Comparison of ENCODE assay signal across 8 mouse cellular contexts in the genomic region with DNA sequence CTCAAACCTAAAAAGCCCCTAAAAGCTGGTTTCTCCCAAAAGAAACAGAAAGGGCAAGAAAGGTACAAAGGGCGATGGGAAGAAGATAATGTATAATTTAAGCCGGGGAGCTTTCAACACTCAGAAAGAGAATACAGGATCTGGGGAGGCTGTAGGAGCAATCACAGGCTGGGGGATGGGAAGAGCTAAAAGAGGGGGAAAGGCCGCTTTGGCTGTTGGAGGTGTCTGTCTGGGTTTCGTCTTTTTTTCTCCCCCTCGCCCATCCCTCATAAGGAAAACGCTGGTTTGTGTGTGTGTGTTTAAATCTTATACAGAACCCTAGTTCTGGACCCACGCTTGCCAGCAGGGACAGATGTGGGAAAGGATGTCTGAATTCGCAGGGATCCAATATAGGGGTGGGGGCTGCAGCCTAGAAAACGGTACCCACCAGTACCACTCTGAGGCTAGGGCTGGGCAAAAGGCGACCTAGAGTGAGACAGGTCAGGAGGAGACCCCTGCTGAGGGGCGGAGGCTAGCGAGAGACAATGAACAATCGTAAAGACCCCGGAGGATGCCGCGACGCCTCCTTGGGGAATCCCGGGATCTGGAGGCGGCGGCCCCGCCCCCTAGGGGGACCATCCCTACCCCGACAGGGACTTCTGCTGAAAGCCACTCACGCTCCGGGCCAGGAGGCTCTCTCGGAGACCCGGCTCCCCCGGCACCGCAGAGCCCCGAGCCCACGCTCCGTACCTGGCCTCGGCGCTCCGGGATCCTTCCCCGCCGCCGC. TPM values are rescaled to one million over a fixed set of nuclear protein-coding genes. Genes with fewer than 3 reads are reported as not detected.
A peak's percentile ranks its signal among the peaks of the same experiment; 100 is the strongest.
DNase-seq lines count a peak whose midpoint lies in the region; ATAC-seq and TF ChIP-seq lines count a peak whose summit lies in the region.

No protein-coding gene starts in this region.

- ATAC-seq in kidney, postnatal 0 days (replicated peaks; ENCODE audit: low FRiP score, low read depth), result no peak; the same call in 1 of the 2 replicates
- ATAC-seq in hindbrain, embryonic 14.5 days (ENCODE audit: low FRiP score), result peak; percentile 66; the same call in 1 of the 2 replicates
- peak; percentile 76 for ATAC-seq in midbrain, embryonic 14.5 days (ENCODE audit: low FRiP score, low TSS enrichment)

- TF ChIP-seq CTCF in kidney, postnatal 0 days (IDR thresholded peaks at IDR 0.05; ENCODE audit: low read depth), result no peak; the same call in 1 of the 2 replicates

- WGBS in kidney, postnatal 0 days, result under 1% methylated on average over 34 of the region's 37 CpGs
- 0% methylated on average over 31 of the region's 37 CpGs for WGBS in hindbrain, embryonic 14.5 days
- under 1% methylated on average over 35 of the region's 37 CpGs for WGBS in midbrain, embryonic 14.5 days

- peak overlapping the region; percentile 78 for H3K9ac ChIP-seq in kidney, postnatal 0 days (ENCODE audit: low read depth, low read length)
- peak overlapping the region; percentile 95 for H3K9ac ChIP-seq in hindbrain, embryonic 14.5 days
- peak overlapping the region; percentile 91 for H3K9ac ChIP-seq in midbrain, embryonic 14.5 days (replicated peaks; ENCODE audit: low read length)

- no peaks in the 10 kb centered on the region for H3K27me3 ChIP-seq in kidney, postnatal 0 days (ENCODE audit: insufficient read depth, low read length)
- H3K27me3 ChIP-seq in hindbrain, embryonic 14.5 days (ENCODE audit: control insufficient read depth, insufficient read depth, low read length), result no peaks in the 10 kb centered on the region
- H3K27me3 ChIP-seq in midbrain, embryonic 14.5 days (ENCODE audit: control insufficient read depth, insufficient read depth, low read length), result no peaks in the 10 kb centered on the region

- H3K4me3 ChIP-seq in kidney, postnatal 0 days (replicated peaks; ENCODE audit: low read depth, low read length), result peak overlapping the region; percentile 90
- H3K4me3 ChIP-seq in hindbrain, embryonic 14.5 days (replicated peaks; ENCODE audit: low read length), result peak overlapping the region; percentile 86
- peak overlapping the region; percentile 76 for H3K4me3 ChIP-seq in midbrain, embryonic 14.5 days (replicated peaks; ENCODE audit: low read depth, low read length)

- H3K36me3 ChIP-seq in kidney, postnatal 0 days (ENCODE audit: insufficient read depth, low read length), result no peaks in the 10 kb centered on the region
- no peaks in the 10 kb centered on the region for H3K36me3 ChIP-seq in hindbrain, embryonic 14.5 days (replicated peaks; ENCODE audit: control insufficient read depth, insufficient read depth)
- H3K36me3 ChIP-seq in midbrain, embryonic 14.5 days (ENCODE audit: control insufficient read depth, insufficient read depth, low read length), result 0 out of 2 replicates have a peak, but pooled peaks cover 2% of the 10 kb centered on the region

- peaks cover 16% of the 10 kb centered on the region for H3K4me1 ChIP-seq in kidney, postnatal 0 days (replicated peaks; ENCODE audit: insufficient read depth, low read length)
- peaks cover 39% of the 10 kb centered on the region for H3K4me1 ChIP-seq in hindbrain, embryonic 14.5 days (replicated peaks; ENCODE audit: control insufficient read depth, insufficient read depth, low read length)
- H3K4me1 ChIP-seq in midbrain, embryonic 14.5 days (ENCODE audit: control insufficient read depth, insufficient read depth, low read length), result peaks cover 27% of the 10 kb centered on the region

- no peak for DNase-seq in kidney, postnatal 0 days (ENCODE audit: low spot score)
- DNase-seq in kidney, adult 9 months, result no peak
- peak; percentile 24 for DNase-seq in brain, adult 2 months (ENCODE audit: low read depth, low spot score)
- DNase-seq in hindbrain, embryonic 14.5 days (ENCODE audit: low spot score), result peak; percentile 54
- DNase-seq in midbrain, embryonic 14.5 days, result peak; percentile 72
- no peak for DNase-seq in frontal cortex, postnatal 36 days (ENCODE audit: low spot score in 2 of 2)
- DNase-seq in right cerebral cortex, postnatal 4 days, result no peak
- no peak for DNase-seq in adrenal gland, postnatal 4 days (ENCODE audit: low spot score in 2 of 2)

- peak overlapping the region; percentile 80 for H3K4me2 ChIP-seq in kidney, postnatal 0 days (ENCODE audit: low read length)
- peak overlapping the region; percentile 77 for H3K4me2 ChIP-seq in hindbrain, embryonic 14.5 days (replicated peaks)
- H3K4me2 ChIP-seq in midbrain, embryonic 14.5 days (ENCODE audit: low read length), result peak overlapping the region; percentile 79

- H3K9me3 ChIP-seq in kidney, postnatal 0 days (replicated peaks; ENCODE audit: low read length), result no peaks in the 10 kb centered on the region
- no peaks in the 10 kb centered on the region for H3K9me3 ChIP-seq in hindbrain, embryonic 14.5 days (ENCODE audit: control insufficient read depth, low read length)
- H3K9me3 ChIP-seq in midbrain, embryonic 14.5 days (ENCODE audit: control insufficient read depth, low read length), result no peaks in the 10 kb centered on the region

- peak overlapping the region; percentile 82 for H3K27ac ChIP-seq in kidney, postnatal 0 days
- peak overlapping the region; percentile 93 for H3K27ac ChIP-seq in hindbrain, embryonic 14.5 days
- peak overlapping the region; percentile 92 for H3K27ac ChIP-seq in midbrain, embryonic 14.5 days (replicated peaks; ENCODE audit: low read depth, low read length)

RNA-seq across cellular contexts. Expression of a gene that starts 0.6 kb away (rescaled TPM):
- 26.4 and 26.5 TPM in 2 replicates for polyA plus RNA-seq in kidney, postnatal 0 days (2015; fragmentation: Nextera tagmentation; extraction: Ambion mirVana)
- polyA plus RNA-seq in hindbrain, embryonic 14.5 days (2014; fragmentation: Nextera tagmentation; extraction: Ambion mirVana), result 47.1 and 55.4 TPM in 2 replicates
- 36.5 and 59.7 TPM in 2 replicates for polyA plus RNA-seq in midbrain, embryonic 14.5 days (2014; fragmentation: Nextera tagmentation; extraction: Ambion mirVana)
- 10 to 100 TPM; 26.6 to 32.0 TPM for total RNA-seq in adrenal gland, postnatal 4 days (2021)

RNA-seq across cellular contexts. Expression of a gene that starts 14.3 kb away (rescaled TPM):
- polyA plus RNA-seq in kidney, postnatal 0 days (2015; fragmentation: Nextera tagmentation; extraction: Ambion mirVana), result not detected in 2 replicates
- not detected in 2 replicates for polyA plus RNA-seq in hindbrain, embryonic 14.5 days (2014; fragmentation: Nextera tagmentation; extraction: Ambion mirVana)
- not detected in 2 replicates for polyA plus RNA-seq in midbrain, embryonic 14.5 days (2014; fragmentation: Nextera tagmentation; extraction: Ambion mirVana)
- total RNA-seq in adrenal gland, postnatal 4 days (2021), result not detected

Comparison
In these comparisons a context has a peak if more than half of its experiments do, and no peak if none do; other contexts are left out.
1. DNase-seq: peak in brain, adult 2 months (single experiment), hindbrain, embryonic 14.5 days (single experiment) and midbrain, embryonic 14.5 days (single experiment); none in kidney, postnatal 0 days (single experiment), kidney, adult 9 months (single experiment), frontal cortex, postnatal 36 days (0 of 2), right cerebral cortex, postnatal 4 days (single experiment) and adrenal gland, postnatal 4 days (0 of 2).
2. Peak in every context shown above with its lines, with median percentiles within 50 percentile points of each other: H3K27ac ChIP-seq, H3K4me2 ChIP-seq, H3K4me3 ChIP-seq and H3K9ac ChIP-seq.